Mouse (Mus musculus) mammary gland, adult 2 months (tissue): Measurements from ENCODE around the gene Gm5538. TPM values are rescaled to one million over a fixed set of nuclear protein-coding genes. Genes with fewer than 3 reads are reported as not detected.

Experiments
- polyA plus RNA-seq: library from polyadenylated mRNA; depleted of rRNA; stranded (reverse); fragments of >200 nt; gene quantifications from 2 replicates; pipeline ENCODE4 v1.2.3, GENCODE M21; 2012; ENCODE audit warnings: low replicate concordance; rRNA removed

Gene Gm5538
- polyA plus RNA-seq = 0.30 TPM in 1 of 2 replicates, not detected in the other

GRCm38 (mm10) chr3:59729490-59729889 is at the start of gene Gm5538:
Gene Gm5538, plus strand, starts transcription at chr3:59729790.

Other genes starting within 250 kb of the Gm5538 start
- not detected in 2 replicates for gene Gm8298, start 131.3 kb downstream of the Gm5538 start, polyA plus RNA-seq
- gene C130079G13Rik, start 195.4 kb downstream of the Gm5538 start, polyA plus RNA-seq = 0.29 TPM in 1 of 2 replicates, not detected in the other